Mouse (Mus musculus) megakaryocyte, embryonic 14.5 days (primary cell): ENCODE measurements around the gene Cd101.

ENCODE experiments used
- FLI1 ChIP-seq: IDR thresholded peaks from 2 replicates; pipeline ENCODE4 v1.6.1; 2012; ENCODE audit warnings: low read length, inconsistent platforms, mixed read lengths
- GATA1 ChIP-seq: IDR thresholded peaks from 3 replicates; pipeline ENCODE4 v1.6.1; 2012; ENCODE audit warnings: mixed read lengths, low read length, inconsistent platforms, borderline replicate concordance

DNA sequence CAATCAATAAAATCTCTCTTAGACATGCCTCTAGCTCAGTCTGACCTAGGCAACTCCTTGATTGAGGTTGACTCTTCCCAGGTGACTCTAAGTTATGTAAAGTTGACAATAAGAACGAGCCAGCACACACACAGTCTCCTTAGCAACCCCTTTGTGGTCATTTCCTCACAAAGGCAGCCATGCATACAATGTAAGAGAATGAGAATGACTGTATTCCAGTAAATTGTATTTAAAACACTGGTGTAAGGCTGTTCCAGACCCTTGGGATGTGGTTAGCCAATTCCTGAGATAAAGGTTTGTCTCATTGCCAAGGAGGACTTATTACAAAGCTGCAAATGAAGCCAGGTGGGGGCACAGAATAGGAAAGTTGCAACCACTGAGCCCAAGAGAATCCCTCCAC, 39.1 kb downstream of the Cd101 start:
- no peak for TF ChIP-seq GATA1
- no peak for TF ChIP-seq FLI1
